Mouse (Mus musculus) limb, embryonic 11.5 days (tissue): Measurements from ENCODE around the gene Sdr16c6. TPM values are rescaled to one million over a fixed set of nuclear protein-coding genes. Genes with fewer than 3 reads are reported as not detected.

Experiments used
- ATAC-seq: fragments of 200-750 bp; cut with Nextera tagmentation; 2 replicates; pipeline ENCODE4 v1.8.0; 2017; ENCODE audit warnings: low read depth; ENCODE audit not compliant: insufficient number of reproducible peaks, low FRiP score, low TSS enrichment
- DNase-seq: peaks from one replicate; pipeline ENCODE4 v3.0.0-alpha.2; 2015; ENCODE audit warnings: low spot score
- H3K27ac ChIP-seq: fragments of 300-500 bp; sonication (generic); replicated peaks from 2 replicates; pipeline ENCODE4 v1.5.1; 2014; ENCODE audit warnings: low read depth, mild to moderate bottlenecking, low read length
- H3K27me3 ChIP-seq: fragments of 300-500 bp; sonication (generic); 2 replicates; pipeline ENCODE4 v1.6.1; 2014; ENCODE audit warnings: mild to moderate bottlenecking, low read length, mixed read lengths; ENCODE audit not compliant: control insufficient read depth, insufficient read depth
- H3K36me3 ChIP-seq: fragments of 300-500 bp; sonication (generic); 2 replicates; pipeline ENCODE4 v1.6.1; 2014; ENCODE audit warnings: mild to moderate bottlenecking, low read length, moderate library complexity, mixed read lengths; ENCODE audit not compliant: control insufficient read depth, insufficient read depth
- H3K4me1 ChIP-seq: fragments of 300-500 bp; sonication (generic); 2 replicates; pipeline ENCODE4 v1.6.1; 2014; ENCODE audit warnings: low read length, mixed read lengths; ENCODE audit not compliant: control insufficient read depth, insufficient read depth
- H3K4me2 ChIP-seq: fragments of 300-500 bp; sonication (generic); 2 replicates; pipeline ENCODE4 v1.6.1; 2014; ENCODE audit warnings: low read depth, mild to moderate bottlenecking, moderate library complexity; ENCODE audit not compliant: severe bottlenecking
- H3K4me3 ChIP-seq: fragments of 300-500 bp; sonication (generic); 2 replicates; pipeline ENCODE4 v1.5.1; 2014; ENCODE audit warnings: low read depth, low read length
- H3K9ac ChIP-seq: fragments of 300-500 bp; sonication (generic); 2 replicates; pipeline ENCODE4 v1.6.1; 2014; ENCODE audit warnings: mild to moderate bottlenecking, low read length
- H3K9me3 ChIP-seq: fragments of 300-500 bp; sonication (generic); 2 replicates; pipeline ENCODE4 v1.6.1; 2016; ENCODE audit warnings: low read length; ENCODE audit not compliant: control insufficient read depth
- WGBS: fragments of 180-500 bp; shearing (Covaris S2); extraction: QIAGEN DNeasy Blood & Tissue Kit; methylation state at CpG from one replicate; pipeline ENCODE4 v1.1.7; 2014; 5-methylcytosine and 5-hydroxymethylcytosine counted together
- polyA plus RNA-seq: library from polyadenylated mRNA; unstranded; fragments of >200 nt; fragmentation: Nextera tagmentation; extraction: Ambion mirVana; gene quantifications from 2 replicates; pipeline ENCODE4 v1.2.1, GENCODE M21; 2014

Gene Sdr16c6
- polyA plus RNA-seq = 0.10 TPM in 1 of 2 replicates, not detected in the other

- H3K4me2 ChIP-seq = no peak within 1 kb of the TSS
- H3K9ac ChIP-seq = no peak within 1 kb of the TSS
- H3K27me3 ChIP-seq = no peaks in the 10 kb centered on the region
- ATAC-seq (no peak), DNase-seq (no peak)
- 88% methylated on average over 3 of the region's 3 CpGs for WGBS
- no peaks in the 10 kb centered on the region for H3K36me3 ChIP-seq
- H3K4me1 ChIP-seq = no peaks in the 10 kb centered on the region
- H3K9me3 ChIP-seq = no peaks in the 10 kb centered on the region
- no peak within 1 kb of the TSS for H3K4me3 ChIP-seq
- H3K27ac ChIP-seq = no peak within 1 kb of the TSS
Observed at GRCm38 (mm10) chr4:4077372-4077771, at the start of gene Sdr16c6. Gene Sdr16c6, minus strand, starts transcription at chr4:4077522.

GRCm38 (mm10) chr4:4080180-4080579 lies 2.9 kb upstream of the Sdr16c6 start:
- Histone ChIP-seq H3K4me3 (no peak overlapping the region), H3K4me1 (no peaks in the 10 kb centered on the region), H3K36me3 (no peaks in the 10 kb centered on the region), H3K9me3 (no peaks in the 10 kb centered on the region), H3K4me2 (no peak overlapping the region), H3K27me3 (no peaks in the 10 kb centered on the region), H3K9ac (no peak overlapping the region), H3K27ac (no peak overlapping the region)
- ATAC-seq = no peak
- DNase-seq = no peak

- Histone ChIP-seq H3K9ac (no peak overlapping the region), H3K9me3 (no peaks in the 10 kb centered on the region)
Observed at GRCm38 (mm10) chr4:4079132-4079531, 1.8 kb upstream of the Sdr16c6 start.

GRCm38 (mm10) chr4:4076001-4076400 lies 1.3 kb downstream of the Sdr16c6 start:
- Histone ChIP-seq H3K27ac (no peak overlapping the region), H3K36me3 (no peaks in the 10 kb centered on the region), H3K27me3 (no peaks in the 10 kb centered on the region), H3K4me1 (no peaks in the 10 kb centered on the region), H3K4me3 (no peak overlapping the region), H3K9me3 (no peaks in the 10 kb centered on the region), H3K4me2 (no peak overlapping the region), H3K9ac (no peak overlapping the region)
- WGBS = 98% methylated on average over 2 of the region's 2 CpGs
- DNase-seq (no peak), ATAC-seq (no peak)

More at GRCm38 (mm10) chr4:4079132-4079531, 1.8 kb upstream of the Sdr16c6 start:
- Histone ChIP-seq H3K27me3 (no peaks in the 10 kb centered on the region), H3K27ac (no peak overlapping the region), H3K4me3 (no peak overlapping the region), H3K4me1 (no peaks in the 10 kb centered on the region), H3K4me2 (no peak overlapping the region), H3K36me3 (no peaks in the 10 kb centered on the region)
- no peak for ATAC-seq
- no peak for DNase-seq
- whole genome bisulfite sequencing = 89% methylated on average over 3 of the region's 3 CpGs

Other genes starting within 250 kb of the Sdr16c6 start
- gene Gm11808, start 103.9 kb downstream of the Sdr16c6 start, polyA plus RNA-seq = 790 and 791 TPM in 2 replicates